Comparison of ENCODE assay signal across 22 mouse cellular contexts in genomic region chr5:63728955-63729354, GRCm38 (mm10).
"Had no signal": no experiment of that assay in that cellular context is flagged by ENCODE, and none has a peak within 500 bp of the region (broad histone marks: within the 10 kb centered on the region; RNA-seq: fewer than 3 reads in every experiment).

No protein-coding gene starts in this region.

- DNase-seq: cerebellum, adult 2 months; cerebellum, adult 8-10 months; cerebellum, adult 9-10 months; cerebellum, adult 9-11 months; cerebellum, postnatal 10 days; cerebellum, postnatal 14 days; cerebellum, postnatal 25 days; cerebellum, postnatal 36 days; embryo, embryonic 11 days; forebrain, postnatal 0 days; gastrocnemius, adult 2 months; gastrocnemius, postnatal 10 days; gastrocnemius, postnatal 14 days; gastrocnemius, postnatal 25 days; gastrocnemius, postnatal 36 days; heart, adult 11 months; heart, adult 18-20 months; heart, adult 2 months had no signal

- ATAC-seq: forebrain, embryonic 13.5 days; forebrain, embryonic 14.5 days; forebrain, embryonic 15.5 days; forebrain, embryonic 16.5 days; forebrain, postnatal 0 days had no signal
